Mouse (Mus musculus): ENCODE measurements around the gene Smim6. TPM values are rescaled to one million over a fixed set of nuclear protein-coding genes. Genes with fewer than 3 reads are reported as not detected.

The Smim6 gene
- total RNA-seq, 2 experiments from 2014 or later = not detected

Other genes starting within 250 kb of the Smim6 start
- gene Grb2, start 203.4 kb upstream of the Smim6 start, total RNA-seq (2021) = 100 to 1,000 TPM; 175 to 190 TPM
- 10 to 100 TPM; 54.9 to 69.9 TPM for gene Tmem94, start 146.6 kb upstream of the Smim6 start, total RNA-seq (2021)
- gene Caskin2, start 98.4 kb upstream of the Smim6 start, total RNA-seq (2021) = 10 to 100 TPM; 19.1 to 19.9 TPM
- gene Tsen54, start 97.3 kb upstream of the Smim6 start, total RNA-seq (2021) = 10 to 100 TPM; 10.6 to 16.0 TPM
- 1 to 10 TPM; 2.6 to 3.9 TPM for gene Llgl2, start 88.0 kb upstream of the Smim6 start, total RNA-seq (2021)
- under 1 TPM; 0.34 to 0.52 TPM for gene Myo15b, start 53.6 kb upstream of the Smim6 start, total RNA-seq (2021)
- gene Smim5, start 12.1 kb upstream of the Smim6 start, total RNA-seq (2021) = not detected
- gene Sap30bp, start 21.3 kb downstream of the Smim6 start, total RNA-seq (2021) = 10 to 100 TPM; 47.6 to 48.3 TPM
- gene Recql5, start 21.5 kb downstream of the Smim6 start, total RNA-seq (2021) = 10 to 100 TPM; 23.4 to 30.7 TPM
- gene Itgb4, start 62.7 kb downstream of the Smim6 start, total RNA-seq (2021) = 1 to 10 TPM; 5.1 to 7.3 TPM
- 10 to 100 TPM; 15.8 to 18.6 TPM for gene Galk1, start 100.7 kb downstream of the Smim6 start, total RNA-seq (2021)
- gene H3f3b, start 115.9 kb downstream of the Smim6 start, total RNA-seq (2021) = 100 to 1,000 TPM; 253 to 254 TPM
- 10 to 100 TPM; 18.9 to 27.0 TPM for gene Unk, start 118.3 kb downstream of the Smim6 start, total RNA-seq (2021)
- gene Unc13d, start 165.9 kb downstream of the Smim6 start, total RNA-seq (2021) = 1 to 10 TPM in 1 of 2 experiments, under 1 TPM in 1; 0.93 to 1.0 TPM
- 100 to 1,000 TPM; 388 to 420 TPM for gene Wbp2, start 175.0 kb downstream of the Smim6 start, total RNA-seq (2021)
- 1 to 10 TPM; 7.0 to 9.6 TPM for gene Trim47, start 215.2 kb downstream of the Smim6 start, total RNA-seq (2021)
- gene Trim65, start 219.1 kb downstream of the Smim6 start, total RNA-seq (2021) = 1 to 10 TPM; 7.2 to 8.4 TPM
- gene Mrpl38, start 226.9 kb downstream of the Smim6 start, total RNA-seq (2021) = 10 to 100 TPM; 58.3 to 62.1 TPM

Measured in left cerebral cortex, postnatal 36 days (tissue).